Mouse (Mus musculus) heart, adult 2 months (tissue): ENCODE measurements around the gene Ppp1cc.
A peak's percentile ranks its signal among the peaks of the same experiment; 100 is the strongest.

Experiments used
- CTCF ChIP-seq: fragments of 200-600 bp; IDR thresholded peaks from 2 replicates; pipeline ENCODE4 v1.8.1; 2022; ENCODE audit warnings: antibody characterized with exemption, mild to moderate bottlenecking, moderate library complexity
- EP300 ChIP-seq: fragments of 200-500 bp; IDR thresholded peaks from 2 replicates; pipeline ENCODE4 v1.6.1; 2011; ENCODE audit warnings: low read depth, low read length, control low read depth; ENCODE audit not compliant: insufficient read depth
- POLR2A ChIP-seq: fragments of 200-500 bp; IDR thresholded peaks from 2 replicates; pipeline ENCODE4 v1.6.1; 2011; ENCODE audit warnings: mild to moderate bottlenecking, low read depth, low read length, control low read depth; ENCODE audit not compliant: insufficient read depth

GRCm38 (mm10) chr5:122116243-122116642, 41.8 kb upstream of the Ppp1cc start:
- TF ChIP-seq EP300 = no peak
- peak; percentile 39 for TF ChIP-seq CTCF
- no peak for TF ChIP-seq POLR2A
